Mouse (Mus musculus) ovary, postnatal 10 days (tissue): Measurements from ENCODE around the gene H2-D1.

Experiments used
- DNase-seq: peaks from one replicate; pipeline ENCODE4 v3.0.0; 2022; ENCODE audit warnings: low spot score

H2-D1 gene

DNA sequence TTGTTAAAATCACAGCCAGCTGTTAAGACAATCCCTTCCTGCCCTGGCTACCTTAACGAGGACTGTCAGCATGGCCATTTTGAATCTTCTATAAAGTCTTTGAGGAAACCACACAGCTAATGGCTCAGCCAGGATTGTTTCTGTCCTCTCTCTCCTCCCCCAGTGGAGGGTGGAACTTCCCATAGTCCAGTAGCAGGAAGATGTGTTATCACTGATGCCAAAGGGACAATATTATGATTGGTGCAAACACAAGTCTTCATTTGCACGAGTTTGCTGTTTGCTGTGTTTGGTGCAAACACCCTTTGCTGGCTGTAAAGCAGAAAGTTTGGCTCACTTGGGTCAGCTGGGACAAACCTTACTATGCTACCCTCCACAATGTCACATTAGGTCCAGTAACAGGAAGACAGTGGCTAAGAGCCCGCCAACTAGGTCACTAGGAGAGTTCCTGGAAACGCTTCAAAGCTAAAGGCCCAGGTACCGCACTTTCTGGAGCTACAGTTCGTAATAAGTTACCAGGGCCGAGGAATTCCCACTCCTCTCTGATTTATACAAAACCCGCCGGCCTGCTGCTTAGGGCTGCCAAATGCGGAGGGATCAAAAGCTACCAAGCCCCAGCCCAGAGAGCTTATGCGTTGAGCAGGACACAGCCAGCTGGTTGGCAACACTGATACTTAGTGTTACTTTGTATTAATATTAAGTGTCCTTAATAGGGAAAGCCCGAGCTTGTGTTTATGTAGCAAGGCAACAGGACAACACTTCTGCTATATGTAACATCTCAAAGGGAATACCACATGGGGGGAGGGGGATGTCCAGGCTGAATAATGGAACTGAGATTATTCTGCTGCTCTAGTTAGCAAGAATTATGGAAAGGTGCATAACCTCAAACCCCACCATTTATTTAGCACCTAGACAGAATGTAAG lies 21.9 kb upstream of the H2-D1 start:
- DNase-seq = no peak

DNA sequence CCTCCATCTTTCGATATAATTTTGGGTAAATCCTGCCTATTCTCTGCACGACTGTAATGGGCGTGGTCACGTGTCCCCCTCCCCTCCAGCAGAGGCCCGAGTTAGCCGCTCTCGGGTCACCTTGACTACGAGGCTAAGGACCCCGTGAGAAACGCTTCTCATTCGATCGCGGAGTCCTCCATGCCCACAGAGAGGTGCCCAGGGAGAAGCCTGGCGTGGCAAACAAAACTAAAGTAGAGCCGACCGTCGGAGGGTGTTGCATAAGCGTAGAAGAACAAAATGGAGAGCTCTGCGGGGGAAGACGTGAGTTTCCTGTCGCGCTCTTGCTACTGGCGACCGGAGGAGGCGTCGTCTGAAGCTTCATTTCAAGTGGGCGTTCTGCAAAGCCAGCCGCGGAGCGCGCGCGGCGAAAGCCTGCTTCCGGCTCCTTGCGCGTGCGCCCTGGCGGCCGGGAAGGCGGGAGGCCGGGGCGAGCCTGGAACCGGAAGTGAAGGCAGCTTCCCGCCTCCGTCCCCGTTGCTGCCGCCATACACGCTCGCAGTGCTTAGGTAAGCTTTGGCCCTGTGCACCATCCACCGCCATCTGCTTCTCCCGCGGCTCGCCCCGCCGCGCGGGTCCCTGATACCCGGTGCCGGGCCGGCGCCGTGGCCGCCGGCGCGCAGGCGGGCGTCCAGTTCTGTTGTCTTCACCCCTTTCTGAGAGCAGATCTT lies 21.1 kb upstream of the H2-D1 start, which contains the start of gene Ddx39b:
Gene Ddx39b, plus strand, starts transcription at position 442 of the 710 bp plus-strand sequence.
- peak; percentile 92 for DNase-seq

DNA sequence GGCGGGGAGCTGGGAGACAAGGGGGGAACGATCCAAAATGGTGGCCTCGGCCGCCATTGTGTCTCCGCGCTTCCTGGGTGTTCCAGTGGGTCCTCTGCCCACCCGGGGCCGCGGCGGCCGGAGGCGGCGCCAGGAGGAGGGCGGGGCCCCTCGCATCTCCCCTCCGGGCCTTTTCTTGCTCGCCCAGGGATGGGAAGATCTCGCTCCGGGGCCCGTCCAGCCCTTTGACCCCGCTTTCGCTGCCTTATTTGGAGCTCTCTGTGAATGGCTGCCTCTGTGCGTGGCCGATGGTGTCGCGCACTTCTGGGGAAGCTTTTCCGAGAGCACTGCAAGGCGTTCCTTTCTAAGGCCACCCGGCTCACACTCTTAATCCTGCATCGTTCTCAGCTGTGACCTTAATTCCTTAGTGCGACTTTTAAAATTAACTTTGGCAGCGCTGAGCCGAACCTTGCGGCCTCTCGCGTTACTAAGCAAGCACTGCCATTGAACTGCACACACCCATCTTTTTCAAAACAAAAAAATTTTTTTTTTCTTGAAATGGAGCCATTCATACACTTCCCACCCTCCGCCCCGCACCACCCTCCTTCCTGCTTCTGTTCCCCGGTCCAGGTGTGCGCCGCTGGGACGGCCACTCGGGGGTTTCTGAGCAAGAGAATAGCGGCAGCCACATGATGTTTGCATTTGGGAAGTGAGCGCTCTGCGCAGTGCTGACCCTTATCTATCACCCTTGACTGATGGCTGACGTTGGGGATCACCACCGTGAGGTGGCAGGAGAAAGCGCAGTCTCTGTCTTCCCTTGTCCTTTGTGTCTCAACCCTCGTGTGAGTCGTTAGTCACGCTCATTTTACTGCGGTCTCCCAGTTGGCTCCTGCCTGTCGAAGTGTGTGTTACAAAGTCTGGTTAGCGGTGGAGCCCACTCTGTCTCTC lies 20.3 kb upstream of the H2-D1 start:
- DNase-seq = no peak

DNA sequence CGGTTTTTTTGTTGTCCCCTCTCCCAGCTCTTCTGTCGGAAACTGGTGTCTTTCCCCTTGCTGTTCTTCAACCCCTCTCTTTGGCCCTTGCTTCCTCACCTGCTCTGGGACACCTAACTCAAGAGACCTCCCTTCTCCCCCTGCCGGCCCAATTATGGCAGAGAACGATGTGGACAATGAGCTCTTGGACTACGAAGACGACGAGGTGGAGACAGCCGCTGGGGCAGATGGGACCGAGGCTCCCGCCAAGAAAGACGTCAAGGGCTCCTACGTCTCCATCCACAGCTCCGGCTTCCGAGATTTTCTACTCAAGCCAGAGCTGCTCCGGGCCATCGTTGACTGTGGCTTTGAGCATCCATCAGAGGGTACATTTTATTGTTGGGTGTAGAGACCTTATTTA lies 19.4 kb upstream of the H2-D1 start:
- DNase-seq = no peak

DNA sequence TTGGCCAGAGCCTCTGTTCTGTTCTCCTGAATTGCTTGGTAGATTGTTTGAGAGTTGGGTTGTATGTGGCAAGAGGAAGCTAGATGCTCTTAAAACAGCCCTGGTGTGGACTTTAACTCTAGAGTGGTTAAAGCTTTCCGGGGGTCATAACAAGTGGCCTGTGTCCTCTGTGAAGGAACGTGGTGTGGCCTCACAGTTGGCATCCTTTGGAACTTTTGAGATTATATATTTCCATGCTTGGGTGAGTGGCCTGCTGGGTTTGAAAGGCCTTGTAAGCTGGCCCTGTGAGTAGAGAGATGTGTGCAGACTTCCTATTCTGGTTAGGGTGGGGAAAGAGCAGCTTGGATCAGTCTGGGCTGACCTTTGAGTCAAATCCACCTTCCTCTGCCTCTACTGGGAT lies 17.5 kb upstream of the H2-D1 start:
- no peak for DNase-seq

DNA sequence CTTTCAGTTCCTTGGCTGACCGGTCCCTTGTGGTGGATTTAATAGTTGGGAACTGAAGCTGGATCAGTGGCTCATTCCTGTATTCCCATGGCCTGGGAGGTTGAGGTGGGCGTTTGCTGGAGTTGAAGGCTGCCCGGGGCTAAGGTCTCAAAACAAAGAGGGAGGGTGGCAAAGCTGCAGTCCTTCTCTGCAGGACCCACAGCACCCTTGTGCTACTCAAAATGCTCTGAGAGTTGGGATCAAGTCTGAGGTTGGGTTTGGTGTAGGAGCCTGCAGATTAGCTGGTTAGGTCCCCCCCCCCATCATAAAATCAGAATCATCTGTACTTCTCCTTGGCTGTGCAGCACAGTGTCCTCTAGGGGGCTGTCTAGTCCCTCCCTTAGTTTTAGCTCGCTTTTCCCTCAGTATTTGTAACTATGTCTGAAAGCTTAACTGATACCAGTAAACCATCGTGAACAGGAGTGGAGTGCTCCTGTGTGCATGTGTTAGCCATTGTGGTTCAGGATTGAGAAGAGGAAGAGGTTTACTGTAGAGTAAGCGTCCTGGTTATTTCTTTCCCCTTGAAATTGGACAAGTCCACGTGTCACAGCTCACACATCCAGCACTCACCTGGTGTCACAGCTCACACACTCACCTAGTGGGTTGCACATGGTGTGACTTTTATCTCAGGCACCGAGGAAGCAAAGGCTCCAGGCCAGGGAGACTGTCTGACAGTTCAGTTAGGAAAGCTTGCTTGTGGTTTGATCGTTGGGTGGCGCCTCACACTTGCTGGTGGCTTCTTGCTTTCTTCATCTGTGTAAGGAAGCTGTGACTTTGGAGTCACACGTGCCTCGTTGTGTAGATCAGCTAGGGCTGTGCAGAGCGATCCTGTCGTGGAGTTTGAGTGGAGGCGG lies 16.6 kb upstream of the H2-D1 start:
- no peak for DNase-seq

DNA sequence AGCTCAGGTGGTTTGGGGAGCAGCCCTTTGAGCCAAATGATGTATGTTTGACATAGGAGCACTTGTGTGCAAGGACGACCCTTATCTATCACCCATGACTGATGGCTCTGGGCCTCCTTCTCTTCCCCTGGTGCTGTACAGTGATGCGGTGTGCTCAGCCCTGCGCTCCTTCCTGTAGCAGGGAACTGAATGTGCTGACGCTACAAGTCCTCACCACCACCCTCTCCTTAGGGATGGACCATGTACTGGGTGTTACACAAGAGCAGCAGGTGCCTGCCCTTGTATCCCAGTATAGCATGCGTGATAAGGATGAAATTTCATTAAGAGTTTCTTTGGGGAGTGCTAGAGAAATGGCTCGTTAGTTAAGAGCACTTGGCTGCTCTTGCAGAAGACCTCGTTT lies 15.4 kb upstream of the H2-D1 start:
- DNase-seq = no peak

DNA sequence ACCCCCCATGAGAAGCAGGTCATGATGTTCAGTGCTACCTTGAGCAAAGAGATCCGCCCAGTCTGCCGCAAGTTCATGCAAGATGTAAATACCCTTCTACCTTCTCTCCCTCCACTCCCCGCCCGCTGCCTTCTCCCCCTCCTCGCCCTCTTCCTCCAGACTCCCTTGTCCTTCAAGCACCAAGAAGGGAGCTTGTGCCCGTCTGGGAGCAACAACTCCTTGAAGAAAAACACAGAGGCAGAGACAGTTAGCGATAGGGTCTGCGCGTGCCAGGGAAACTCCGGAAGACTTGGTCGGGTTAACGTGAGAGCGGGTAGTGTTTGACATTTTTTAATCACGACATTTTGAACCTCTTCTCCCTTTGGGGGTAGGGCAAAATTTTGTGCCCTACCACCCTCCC lies 13.5 kb upstream of the H2-D1 start:
- DNase-seq = no peak

DNA sequence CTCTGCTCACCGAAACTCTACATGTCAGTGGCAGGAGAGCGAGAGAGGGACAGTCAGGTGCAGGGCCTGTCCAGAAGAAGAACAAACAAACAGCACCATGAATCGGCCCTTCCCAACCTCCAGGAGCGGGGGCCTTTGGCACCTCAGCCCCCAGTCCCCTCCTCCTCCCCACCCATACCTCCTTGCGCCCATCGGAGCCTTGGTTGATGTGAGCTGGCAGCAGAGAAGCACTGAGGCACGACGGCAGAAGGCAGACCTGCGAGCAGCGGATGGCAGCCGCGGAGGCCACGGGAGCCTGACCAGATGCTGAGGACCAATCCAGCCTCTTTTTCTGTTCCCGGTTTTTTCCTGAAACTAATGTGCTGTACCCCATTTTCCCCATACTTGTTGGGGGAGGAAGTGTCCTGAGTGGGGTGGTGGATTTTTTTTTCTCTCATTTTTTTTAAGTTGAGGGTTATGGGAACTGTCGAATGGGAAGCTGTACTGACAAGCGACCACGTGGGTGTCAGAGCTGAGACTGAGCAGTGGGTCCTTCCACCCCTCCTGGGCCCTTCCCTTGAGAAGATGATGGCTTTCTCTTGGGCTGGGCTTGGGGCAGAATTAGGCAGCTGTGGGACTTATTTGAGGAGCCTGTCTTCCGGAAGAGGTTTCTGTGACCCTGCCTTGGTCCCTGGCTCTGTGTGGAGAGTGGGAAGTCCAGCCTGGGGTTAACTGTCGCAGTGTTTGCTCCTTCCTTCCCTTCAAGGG lies 12.9 kb upstream of the H2-D1 start:
- no peak for DNase-seq

DNA sequence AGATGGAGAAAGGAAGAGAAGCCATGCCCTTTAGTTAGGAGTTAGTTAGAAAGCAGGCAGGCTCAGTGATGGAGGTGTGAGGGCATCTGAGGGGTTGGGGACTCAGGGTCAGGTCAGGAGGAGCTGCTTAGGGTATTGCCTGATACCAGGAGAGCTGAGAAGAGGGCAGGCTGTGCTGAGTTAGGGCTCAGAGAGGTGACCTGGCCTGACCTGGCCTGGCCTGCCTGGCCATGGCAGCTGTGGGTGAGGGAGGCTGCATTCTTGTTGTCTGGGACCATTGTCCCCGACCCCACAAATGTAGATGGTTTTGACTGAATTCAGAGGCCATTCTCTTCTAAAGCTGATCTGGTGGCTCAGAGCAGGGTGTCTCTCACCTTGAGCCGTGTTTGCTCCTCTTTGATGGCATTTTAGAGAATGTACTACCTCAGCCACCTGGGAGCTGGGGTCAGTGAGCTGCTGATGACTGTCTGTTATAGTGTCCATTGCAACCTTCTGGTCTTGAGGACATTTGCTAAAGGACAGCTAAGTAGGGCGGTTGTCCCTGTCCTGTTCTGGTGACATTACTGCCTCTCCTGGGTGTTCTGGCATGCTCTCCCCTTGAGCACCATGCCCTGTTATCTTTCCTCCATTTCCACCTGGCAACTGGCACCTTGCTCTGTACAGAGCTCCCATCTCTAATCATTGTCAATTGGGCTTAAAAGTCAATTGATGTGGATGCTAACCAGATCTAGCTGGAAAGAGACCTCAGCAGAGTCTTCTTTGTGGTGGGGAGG lies 12.0 kb upstream of the H2-D1 start:
- DNase-seq = no peak

DNA sequence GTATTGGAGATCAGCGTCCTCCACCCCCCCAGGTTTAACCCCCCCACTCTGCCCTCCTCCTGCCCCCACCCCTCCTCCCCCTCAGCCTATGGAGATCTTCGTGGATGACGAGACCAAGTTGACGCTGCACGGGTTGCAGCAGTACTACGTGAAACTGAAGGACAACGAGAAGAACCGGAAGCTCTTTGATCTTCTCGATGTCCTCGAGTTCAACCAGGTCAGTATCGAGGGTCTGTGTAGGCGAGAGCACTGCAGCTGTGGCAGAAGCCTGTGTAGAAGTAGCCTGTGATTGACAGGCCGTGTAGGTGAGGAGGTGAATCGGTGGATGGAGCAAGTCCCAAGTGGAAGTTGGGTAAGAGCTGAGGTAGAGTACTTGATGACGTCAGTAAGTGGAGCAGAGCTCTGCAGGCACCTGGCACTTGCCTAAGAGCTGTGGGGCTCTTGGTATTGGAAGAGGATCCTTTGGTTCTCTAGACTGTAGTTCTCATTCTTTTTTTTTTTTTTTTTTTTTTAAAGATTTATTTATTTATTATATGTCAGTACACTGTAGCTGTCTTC lies 11.3 kb upstream of the H2-D1 start:
- no peak for DNase-seq

DNA sequence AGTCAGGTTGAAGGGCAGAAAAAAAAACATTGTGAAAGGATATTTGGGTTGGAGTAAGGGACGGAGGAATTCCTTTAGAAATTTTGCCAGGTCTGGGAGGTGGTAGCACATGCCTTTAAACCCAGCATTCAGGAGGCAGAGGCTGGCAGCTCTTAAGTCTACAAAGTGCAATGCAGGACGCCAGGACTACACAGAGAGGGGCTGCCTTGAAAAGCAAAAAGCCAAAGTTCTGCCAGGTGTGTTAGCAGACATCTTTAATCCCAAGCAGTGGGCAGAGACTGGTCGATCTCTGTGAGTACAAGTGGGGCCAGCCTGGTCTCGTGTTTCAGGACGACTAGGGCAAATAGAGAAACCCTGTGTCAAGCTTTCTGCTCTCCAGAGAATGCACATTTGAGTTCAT lies 10.5 kb upstream of the H2-D1 start:
- DNase-seq = no peak

DNA sequence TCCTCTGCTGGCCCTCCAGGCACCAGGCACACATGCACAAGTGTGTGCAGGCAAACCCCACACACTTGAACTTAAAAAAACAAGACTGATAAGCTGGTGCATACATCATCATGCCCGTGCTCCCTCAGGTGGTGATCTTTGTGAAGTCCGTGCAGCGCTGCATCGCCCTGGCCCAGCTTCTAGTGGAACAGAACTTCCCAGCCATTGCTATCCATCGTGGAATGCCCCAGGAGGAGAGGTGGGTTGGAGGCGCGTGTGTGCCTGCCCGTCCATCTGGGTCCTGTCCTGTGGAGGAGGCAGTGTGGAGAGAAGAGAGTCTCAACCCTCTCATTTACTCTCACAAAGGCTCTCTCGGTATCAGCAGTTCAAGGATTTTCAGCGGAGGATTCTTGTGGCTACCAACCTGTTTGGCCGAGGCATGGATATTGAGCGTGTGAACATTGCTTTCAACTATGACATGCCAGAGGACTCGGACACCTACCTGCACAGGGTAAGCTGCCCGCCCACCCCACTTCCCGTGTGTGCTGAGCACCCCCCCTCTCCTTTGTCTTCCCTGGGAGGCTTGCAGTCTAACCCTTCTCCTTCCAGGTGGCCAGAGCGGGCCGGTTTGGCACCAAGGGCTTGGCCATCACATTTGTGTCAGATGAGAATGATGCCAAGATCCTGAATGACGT lies 9.8 kb upstream of the H2-D1 start:
- no peak for DNase-seq

DNA sequence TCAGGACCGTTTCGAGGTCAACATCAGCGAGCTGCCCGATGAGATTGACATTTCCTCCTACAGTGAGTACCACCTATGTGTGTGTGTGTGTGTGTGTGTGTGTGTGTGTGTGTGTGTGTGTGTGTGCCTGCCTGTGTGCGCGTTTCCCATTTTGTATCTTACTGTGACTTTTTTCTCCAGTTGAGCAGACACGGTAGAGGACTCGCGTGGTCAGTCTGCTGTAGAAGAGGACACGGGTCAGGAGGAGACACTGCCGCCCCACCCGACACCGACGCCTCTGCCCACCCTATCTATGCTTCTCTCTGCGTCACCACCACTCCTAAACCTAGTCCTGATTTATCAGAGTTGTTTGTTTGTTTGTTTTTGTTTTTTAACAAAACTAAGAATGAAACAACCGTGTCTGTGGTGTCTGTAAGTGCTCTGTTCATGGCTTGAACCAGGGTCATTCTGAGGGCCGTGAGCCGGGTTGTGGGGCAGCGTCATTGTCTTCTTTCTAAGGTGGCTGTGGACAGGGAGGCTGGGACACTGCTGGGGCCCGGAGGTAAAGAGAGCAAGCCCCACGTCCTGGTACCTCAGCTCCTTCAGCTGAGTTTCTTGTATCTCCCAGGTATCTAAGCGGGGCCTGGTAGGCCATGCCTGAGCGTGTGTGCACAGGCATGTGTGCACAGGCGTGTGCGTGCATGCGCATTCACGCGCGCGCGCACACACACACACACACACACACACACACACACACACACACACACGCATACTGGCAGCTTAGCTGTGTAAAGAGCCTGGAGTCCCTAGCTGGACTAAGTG lies 9.0 kb upstream of the H2-D1 start:
- no peak for DNase-seq

DNA sequence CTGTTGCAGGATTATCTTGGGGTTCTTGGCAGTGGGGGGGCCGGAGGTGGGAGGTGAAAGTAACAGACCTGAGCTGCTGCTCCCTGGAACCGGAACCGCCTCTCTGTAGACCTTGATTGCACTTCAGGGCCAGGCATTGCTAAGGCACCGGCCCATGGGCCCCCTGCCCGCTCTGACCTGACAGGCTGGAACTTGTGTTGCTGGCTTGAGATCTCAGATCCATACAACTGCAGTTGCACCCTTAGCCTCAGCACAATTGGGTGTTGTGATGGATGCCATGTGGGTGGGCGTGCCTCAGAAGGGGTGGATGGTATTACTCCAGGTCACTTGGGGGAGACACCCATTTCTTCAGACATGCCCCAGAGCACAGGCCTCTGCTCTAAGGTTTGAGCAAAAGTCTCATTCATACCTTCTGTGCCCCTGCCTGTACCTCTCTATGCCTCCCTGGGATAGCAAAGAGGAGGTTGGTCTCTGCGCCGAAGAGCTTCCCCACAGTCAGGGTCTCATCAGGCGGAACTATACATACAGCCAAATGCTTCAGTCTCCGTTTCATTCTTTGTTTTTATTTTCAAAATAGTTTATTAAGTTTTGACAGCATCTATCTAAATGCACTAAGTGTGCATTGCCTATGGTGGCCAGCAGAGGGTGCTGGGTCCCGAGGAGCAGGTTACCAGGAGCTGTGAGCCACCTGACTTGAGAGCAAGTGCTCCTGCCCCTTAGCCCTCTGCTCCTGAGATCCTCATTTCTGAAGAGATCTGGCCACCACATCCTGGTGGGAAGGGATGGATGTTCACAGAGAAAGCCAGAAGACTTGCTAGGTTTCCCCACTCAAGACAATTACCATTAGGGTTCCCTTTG lies 8.1 kb upstream of the H2-D1 start:
- no peak for DNase-seq

DNA sequence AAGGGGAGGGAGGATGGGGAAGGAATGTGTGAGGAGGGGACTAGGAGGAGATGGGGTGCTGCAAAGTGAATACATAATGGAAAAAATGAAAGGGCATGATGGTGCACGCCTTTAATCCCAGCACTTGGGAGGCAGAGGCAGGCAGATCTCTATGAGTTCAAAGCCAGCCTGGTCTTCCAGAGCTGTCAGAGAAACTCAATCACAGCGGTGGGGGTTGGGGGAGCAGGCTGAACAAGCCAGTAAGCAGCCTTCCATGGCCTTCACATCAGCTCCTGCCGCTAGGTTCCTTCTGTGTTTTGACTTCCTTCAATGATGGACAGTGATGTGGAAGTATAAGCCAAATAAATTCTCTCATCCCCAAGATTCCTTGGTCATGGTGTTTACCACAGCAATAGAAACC lies 7.2 kb upstream of the H2-D1 start:
- DNase-seq = no peak

DNA sequence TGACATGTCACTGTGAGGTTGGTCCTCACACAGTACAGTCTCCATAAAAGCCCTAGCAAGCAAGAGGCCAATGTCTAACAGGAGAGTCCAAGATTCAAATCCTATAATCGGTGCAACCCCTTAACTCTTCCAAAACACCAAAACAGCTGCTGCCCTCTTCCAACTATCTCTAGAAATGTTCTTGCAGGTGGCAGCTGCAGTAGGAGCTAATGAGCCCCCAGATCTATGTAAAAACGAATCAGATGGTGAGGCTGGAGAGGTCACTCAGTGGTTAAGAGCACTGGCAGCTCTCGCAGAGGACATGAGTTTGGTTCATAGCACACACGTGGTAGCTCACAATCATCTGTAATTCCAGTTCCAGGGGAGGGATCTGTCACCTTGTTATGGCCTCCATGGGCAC lies 6.8 kb upstream of the H2-D1 start:
- no peak for DNase-seq
